ENCODE assay signal across 28 mouse cellular contexts in the genomic region with DNA sequence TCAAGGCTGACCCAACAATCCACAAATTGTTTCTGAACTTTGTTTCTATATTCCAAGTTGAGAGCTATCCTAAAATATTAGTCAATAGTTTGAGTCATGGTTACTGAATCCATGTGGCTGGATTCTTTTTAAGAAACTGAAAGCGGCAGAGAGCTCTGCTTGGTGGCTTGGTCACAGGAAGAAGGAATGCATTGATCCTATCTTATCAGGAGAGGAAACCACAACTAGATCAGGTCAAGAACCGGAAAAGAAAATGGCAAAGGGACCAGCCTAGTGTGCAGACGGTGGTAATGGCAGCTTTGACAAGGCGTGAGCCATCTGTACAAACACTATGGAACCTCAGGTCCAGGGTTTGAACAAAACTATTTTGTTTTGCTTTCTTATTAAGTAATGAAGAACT. TPM values are rescaled to one million over a fixed set of nuclear protein-coding genes. Genes with fewer than 3 reads are reported as not detected.
DNase-seq lines count a peak whose midpoint lies in the region; ATAC-seq and TF ChIP-seq lines count a peak whose summit lies in the region.
"Had no signal": no experiment of that assay in that cellular context is flagged by ENCODE, and none has a peak within 500 bp of the region (broad histone marks: within the 10 kb centered on the region; RNA-seq: fewer than 3 reads in every experiment).

No protein-coding gene starts in this region.

- no peak overlapping the region for H3K4me3 ChIP-seq in myocyte
- H3K4me3 ChIP-seq: erythroblast, embryonic 14.5 days had no signal

- H3ac ChIP-seq in myocyte (ENCODE audit: control insufficient read depth, insufficient read length): no peak overlapping the region

- no peaks in the 10 kb centered on the region for H3K36me3 ChIP-seq in myocyte (ENCODE audit: control insufficient read depth, insufficient read depth)
- H3K36me3 ChIP-seq: embryonic facial prominence, embryonic 15.5 days; forebrain, embryonic 10.5 days; heart, embryonic 10.5 days; hindbrain, embryonic 13.5 days; intestine, embryonic 15.5 days had no signal

- no peaks in the 10 kb centered on the region for H3K79me2 ChIP-seq in myocyte (ENCODE audit: control insufficient read depth, insufficient read depth)

- peak overlapping the region; percentile 50 for H3K4me2 ChIP-seq in myocyte (ENCODE audit: low read depth)

- no peak for TF ChIP-seq POLR2A in myocyte (IDR thresholded peaks at IDR 0.05; ENCODE audit: insufficient read length, low read depth)

- intact Hi-C loops in heart, postnatal 14 days (cut with DNase I): no loop called here
- intact Hi-C loops in left cerebral cortex, postnatal 10 days (cut with DNase I): no loop called here

- H3K27me3 ChIP-seq in myocyte (ENCODE audit: control insufficient read depth, insufficient read depth, insufficient read length): no peaks in the 10 kb centered on the region
- H3K27me3 ChIP-seq: CH12.LX; embryonic facial prominence, embryonic 15.5 days; hindbrain, embryonic 13.5 days; intestine, embryonic 15.5 days had no signal

- peak; percentile 55 for DNase-seq in heart, adult 11 months
- DNase-seq in heart, postnatal 14 days: no peak
- peak; percentile 75 for DNase-seq in 416B (ENCODE audit: low read depth)
- DNase-seq in spleen, postnatal 36 days (ENCODE audit: low spot score in 2 of 2): no peak
- no peak for DNase-seq in left cerebral cortex, postnatal 10 days (ENCODE audit: extremely low spot score in 1 of 2, low spot score in 2 of 2)
- DNase-seq: adrenal gland, adult 8-10 months; cerebellum, adult 11-12 months; gastrocnemius, adult 2 months; gastrocnemius, postnatal 25 days had no signal

- ATAC-seq in common myeloid progenitor, adult 5-6 weeks (replicated peaks; ENCODE audit: low read depth, poor library complexity, severe bottlenecking): peak; percentile 48; the same call in 1 of the 2 replicates

TF ChIP-seq in myocyte, 11 proteins besides CTCF, POLR2A, EP300 and RAD21:
- TF ChIP-seq MYOG (IDR thresholded peaks at IDR 0.05; ENCODE audit: control insufficient read depth in 1 of 3, insufficient read depth in 1 of 3, insufficient read length in 2 of 3, low read depth in 2 of 3) (no peak), USF1 (IDR thresholded peaks at IDR 0.05; ENCODE audit: low read depth) (no peak), MAX (IDR thresholded peaks at IDR 0.05; ENCODE audit: low read depth) (no peak), REST (IDR thresholded peaks at IDR 0.05; ENCODE audit: insufficient read depth, insufficient read length) (no peak), E2F4 (IDR thresholded peaks at IDR 0.05; ENCODE audit: insufficient read depth) (no peak), TCF3 (IDR thresholded peaks at IDR 0.05; ENCODE audit: insufficient read length, low read depth) (no peak), MYOD1 (IDR thresholded peaks at IDR 0.05; ENCODE audit: control insufficient read depth in 1 of 3, insufficient read length in 2 of 3, low read depth in 2 of 3) (no peak)
TF ChIP-seq in myocyte: peak in this region for 0.

RNA-seq across cellular contexts. Expression of a gene that starts 0.8 kb away (rescaled TPM):
- total RNA-seq in heart, postnatal 14 days (2021): not detected
- not detected in 2 replicates for total RNA-seq in common myeloid progenitor, adult 5-6 weeks (2017)
- polyA plus RNA-seq in myocyte (2012; fragmentation: generic; extraction: Trizol): not detected
- not detected for total RNA-seq in left cerebral cortex, postnatal 10 days (2021)
- total RNA-seq: adrenal gland, adult 8-10 months; adrenal gland, postnatal 4 days; CH12.LX; gastrocnemius, adult 2 months; gastrocnemius, postnatal 25 days; heart, adult 18-20 months; heart, postnatal 10 days; hematopoietic stem cell, adult 5-6 weeks; hindbrain, postnatal 0 days had no signal
- polyA plus RNA-seq: brain, embryonic 14.5 days; C2C12; embryonic facial prominence, embryonic 11.5 days; erythroblast, embryonic 14.5 days; forebrain, embryonic 10.5 days; forebrain, embryonic 14.5 days; heart, embryonic 10.5 days; heart, embryonic 14.5 days; hindbrain, embryonic 13.5 days; hindbrain, postnatal 0 days; intestine, embryonic 15.5 days had no signal

RNA-seq across cellular contexts. Expression of a gene that starts 13.7 kb away (rescaled TPM):
- under 1 TPM; 0.80 to 0.86 TPM for total RNA-seq in heart, postnatal 14 days (2021)
- total RNA-seq in common myeloid progenitor, adult 5-6 weeks (2017): 0.09 and 0.10 TPM in 2 replicates
- not detected for polyA plus RNA-seq in myocyte (2012; fragmentation: generic; extraction: Trizol)
- 1 to 10 TPM; 1.4 to 1.5 TPM for total RNA-seq in left cerebral cortex, postnatal 10 days (2021)
- total RNA-seq: hematopoietic stem cell, adult 5-6 weeks; hindbrain, postnatal 0 days had no signal
- polyA plus RNA-seq: brain, embryonic 14.5 days; C2C12; embryonic facial prominence, embryonic 11.5 days; embryonic facial prominence, embryonic 15.5 days; forebrain, embryonic 10.5 days; forebrain, embryonic 14.5 days; heart, embryonic 10.5 days; heart, embryonic 14.5 days; hindbrain, embryonic 13.5 days; hindbrain, postnatal 0 days; intestine, embryonic 15.5 days had no signal

RNA-seq across cellular contexts. Expression of a gene that starts 19.5 kb away (rescaled TPM):
- under 1 TPM; 0.80 to 0.86 TPM for total RNA-seq in heart, postnatal 14 days (2021)
- total RNA-seq in common myeloid progenitor, adult 5-6 weeks (2017): 0.09 and 0.10 TPM in 2 replicates
- not detected for polyA plus RNA-seq in myocyte (2012; fragmentation: generic; extraction: Trizol)
- 1 to 10 TPM; 1.4 to 1.5 TPM for total RNA-seq in left cerebral cortex, postnatal 10 days (2021)
- total RNA-seq: hematopoietic stem cell, adult 5-6 weeks; hindbrain, postnatal 0 days had no signal
- polyA plus RNA-seq: brain, embryonic 14.5 days; C2C12; embryonic facial prominence, embryonic 11.5 days; embryonic facial prominence, embryonic 15.5 days; forebrain, embryonic 10.5 days; forebrain, embryonic 14.5 days; heart, embryonic 10.5 days; heart, embryonic 14.5 days; hindbrain, embryonic 13.5 days; hindbrain, postnatal 0 days; intestine, embryonic 15.5 days had no signal

RNA-seq across cellular contexts. Expression of a gene that starts 25.3 kb away (rescaled TPM):
- total RNA-seq in heart, postnatal 14 days (2021): under 1 TPM in 1 of 2 experiments, not detected in 1; 0.86 TPM
- total RNA-seq in common myeloid progenitor, adult 5-6 weeks (2017): 0.10 TPM in 1 of 2 replicates, not detected in the other
- not detected for polyA plus RNA-seq in myocyte (2012; fragmentation: generic; extraction: Trizol)
- total RNA-seq in left cerebral cortex, postnatal 10 days (2021): 1 to 10 TPM in 1 of 2 experiments, not detected in 1; 1.4 TPM
- total RNA-seq: adrenal gland, postnatal 4 days; hematopoietic stem cell, adult 5-6 weeks; hindbrain, postnatal 0 days had no signal
- polyA plus RNA-seq: brain, embryonic 14.5 days; C2C12; embryonic facial prominence, embryonic 11.5 days; embryonic facial prominence, embryonic 15.5 days; erythroblast, embryonic 14.5 days; forebrain, embryonic 10.5 days; forebrain, embryonic 14.5 days; heart, embryonic 10.5 days; heart, embryonic 14.5 days; hindbrain, embryonic 13.5 days; hindbrain, postnatal 0 days; intestine, embryonic 15.5 days had no signal

RNA-seq across cellular contexts. Expression of a gene that starts 31.1 kb away (rescaled TPM):
- total RNA-seq in heart, postnatal 14 days (2021): under 1 TPM; 0.80 to 0.86 TPM
- 0.09 and 0.10 TPM in 2 replicates for total RNA-seq in common myeloid progenitor, adult 5-6 weeks (2017)
- not detected for polyA plus RNA-seq in myocyte (2012; fragmentation: generic; extraction: Trizol)
- 1 to 10 TPM; 1.4 to 1.5 TPM for total RNA-seq in left cerebral cortex, postnatal 10 days (2021)
- total RNA-seq: hematopoietic stem cell, adult 5-6 weeks; hindbrain, postnatal 0 days had no signal
- polyA plus RNA-seq: brain, embryonic 14.5 days; C2C12; embryonic facial prominence, embryonic 11.5 days; embryonic facial prominence, embryonic 15.5 days; forebrain, embryonic 10.5 days; forebrain, embryonic 14.5 days; heart, embryonic 10.5 days; heart, embryonic 14.5 days; hindbrain, embryonic 13.5 days; hindbrain, postnatal 0 days; intestine, embryonic 15.5 days had no signal

Comparison
In these comparisons a context has a peak if more than half of its experiments do, and no peak if none do; other contexts are left out.
1. DNase-seq: peak in heart, adult 11 months (single experiment) and 416B (single experiment); none in heart, postnatal 14 days (0 of 2), spleen, postnatal 36 days (0 of 2) and left cerebral cortex, postnatal 10 days (0 of 2).